Mouse (Mus musculus): ENCODE measurements around the gene Pfdn4.
"Not testable (repeated sequence)": the region's sequence is repeated elsewhere in the genome, so short reads cannot be mapped to it uniquely, and the experiment has no call there.

The Pfdn4 gene

DNA sequence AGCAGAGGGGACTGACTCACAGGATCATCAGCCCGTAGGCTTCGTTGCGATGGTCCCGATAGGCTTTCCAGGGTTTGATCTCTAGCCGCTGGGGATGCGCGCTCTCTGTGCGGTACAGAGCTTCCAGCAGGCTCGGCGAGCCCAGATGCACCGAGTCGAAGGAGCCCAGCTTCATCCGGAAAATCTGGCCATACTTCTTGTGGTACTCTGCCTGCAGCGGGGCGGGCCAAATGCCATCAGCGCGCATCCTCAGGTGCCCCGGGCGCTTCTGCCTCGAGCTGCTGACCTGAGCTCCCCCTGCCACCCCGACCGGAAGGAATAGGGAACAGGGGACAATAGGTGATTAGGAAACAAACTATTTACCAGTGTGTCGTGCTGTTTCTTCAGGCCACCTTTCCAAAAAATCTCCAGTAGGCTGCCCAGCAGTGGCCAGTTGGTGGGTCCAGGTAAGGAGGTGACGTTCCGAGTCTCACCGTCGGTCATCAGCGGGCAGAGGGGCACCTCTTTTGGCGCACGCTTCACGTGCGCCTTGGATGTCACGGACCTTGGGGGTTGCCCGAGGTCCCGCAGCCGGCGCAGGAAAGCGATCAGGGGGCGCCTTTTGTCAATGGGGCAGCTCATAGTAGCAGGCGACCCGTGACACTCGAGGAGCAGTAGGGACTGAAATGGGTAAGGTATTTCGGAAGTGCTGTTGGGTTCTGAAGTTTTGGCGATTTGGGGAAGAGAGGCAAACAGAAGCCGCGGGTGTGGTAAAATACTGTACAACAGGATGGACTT lies at the start of gene Pfdn4:
TSS of gene Pfdn4 (plus strand) at position 275 of the 777 bp plus-strand sequence.
- in situ Hi-C loops (cut with MboI, MseI): no loop called here

DNA sequence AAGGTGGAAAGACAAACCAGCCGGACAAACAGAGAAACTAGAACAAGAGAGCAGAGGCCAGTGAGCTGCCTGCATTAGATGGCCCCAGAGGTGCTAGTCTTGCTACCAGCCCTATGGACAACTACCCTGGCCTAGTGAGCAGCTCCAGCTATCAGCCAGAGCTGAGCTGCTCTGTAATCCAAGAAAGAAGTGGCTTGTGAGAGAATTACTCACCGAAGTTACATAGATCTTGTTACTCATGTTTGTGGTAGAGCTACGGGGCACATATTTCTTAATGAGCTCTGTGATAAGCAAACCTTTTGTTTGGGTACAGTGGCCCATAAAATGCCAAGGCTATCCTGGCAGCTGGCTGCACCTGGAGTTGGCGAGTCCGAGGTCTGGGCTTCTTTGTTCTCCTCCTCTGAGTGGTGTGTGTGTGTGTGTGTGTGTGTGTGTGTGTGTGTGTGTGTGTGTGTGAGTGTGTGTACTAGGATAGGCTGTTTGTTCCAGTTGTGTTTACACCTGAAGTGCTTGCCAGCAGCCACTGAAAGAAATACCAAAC lies 49.3 kb upstream of the Pfdn4 start:
- in situ Hi-C loops (cut with MboI, MseI): no loop called here

DNA sequence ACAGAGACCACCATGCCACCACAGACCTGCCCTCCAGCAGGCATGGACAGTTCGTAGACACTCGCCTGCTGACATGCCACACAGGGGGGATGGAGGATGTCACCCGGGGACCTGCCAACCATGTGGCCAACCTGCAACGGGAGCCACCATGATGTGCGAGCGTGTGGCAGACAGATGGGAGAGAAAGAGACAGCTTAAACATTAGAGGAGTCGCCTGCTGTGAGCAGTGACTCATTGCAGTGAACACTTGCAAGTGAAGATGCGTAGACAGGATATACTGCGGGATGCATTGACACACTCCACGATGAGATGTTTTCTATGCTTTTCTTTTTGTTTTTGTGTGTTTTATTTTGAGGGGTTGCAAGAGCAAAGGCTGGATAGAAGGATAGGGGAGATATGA lies 48.6 kb upstream of the Pfdn4 start:
- in situ Hi-C loops (cut with MboI, MseI): no loop called here

DNA sequence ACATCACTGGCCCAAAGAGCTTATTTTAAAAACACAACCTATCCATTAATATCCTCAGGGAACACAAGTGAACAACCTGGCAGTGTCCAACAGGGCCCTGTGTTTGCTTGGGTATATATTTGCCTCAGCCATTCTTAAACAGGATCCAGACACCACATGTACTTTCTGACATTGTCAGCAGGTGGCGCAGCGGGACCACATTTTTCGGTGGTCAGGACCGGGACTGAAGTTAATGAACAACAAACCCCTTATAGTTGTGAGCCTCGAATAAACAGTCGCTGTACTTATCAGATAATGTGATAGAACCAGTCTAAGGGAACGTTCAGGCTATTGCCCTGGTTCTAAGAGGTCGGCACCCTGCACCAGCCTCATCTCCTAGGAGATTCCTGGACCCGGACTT lies 45.3 kb upstream of the Pfdn4 start:
- in situ Hi-C loops (cut with MboI, MseI): no loop called here

DNA sequence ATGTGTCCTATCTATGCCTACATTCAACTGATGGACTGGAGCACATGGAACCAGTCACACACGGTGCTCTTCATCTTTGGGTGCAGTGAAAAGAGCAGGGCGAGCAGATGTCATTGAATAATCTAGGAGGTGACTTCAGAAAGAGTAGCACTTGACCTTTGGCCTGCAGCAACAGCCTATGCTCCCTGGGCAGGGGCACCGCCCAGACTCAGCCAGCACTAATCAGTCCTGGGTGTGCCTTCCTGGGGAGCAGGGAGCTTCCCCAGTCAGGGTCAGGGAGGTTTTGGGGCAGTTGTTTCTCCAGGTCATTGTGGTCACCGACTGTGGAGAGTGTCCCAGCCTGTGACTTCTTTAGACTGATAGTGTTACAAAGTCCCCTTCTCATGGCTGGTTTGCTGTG lies 42.4 kb upstream of the Pfdn4 start:
- in situ Hi-C loops (cut with MboI, MseI): not testable (repeated sequence)

DNA sequence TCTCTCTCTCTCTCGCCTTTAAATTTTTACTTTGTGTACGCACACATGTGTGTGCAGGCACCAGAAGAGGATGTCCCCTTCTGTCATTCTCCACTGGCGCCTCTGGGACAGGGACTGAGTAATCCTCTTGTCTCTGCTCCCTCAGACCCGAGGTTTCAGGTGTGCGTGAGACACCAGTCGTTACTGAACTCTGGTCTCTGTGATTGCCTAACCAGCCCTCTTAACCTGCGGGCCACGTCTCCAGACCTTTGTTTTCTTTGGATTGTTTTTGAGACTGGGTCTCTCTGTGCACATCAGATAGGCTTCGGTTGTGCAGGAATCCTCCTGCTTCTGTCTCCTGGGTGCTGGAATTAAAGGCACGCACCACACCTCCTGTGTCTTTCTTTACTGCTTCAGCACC lies 37.0 kb upstream of the Pfdn4 start:
- in situ Hi-C loops (cut with MboI, MseI): no loop called here

DNA sequence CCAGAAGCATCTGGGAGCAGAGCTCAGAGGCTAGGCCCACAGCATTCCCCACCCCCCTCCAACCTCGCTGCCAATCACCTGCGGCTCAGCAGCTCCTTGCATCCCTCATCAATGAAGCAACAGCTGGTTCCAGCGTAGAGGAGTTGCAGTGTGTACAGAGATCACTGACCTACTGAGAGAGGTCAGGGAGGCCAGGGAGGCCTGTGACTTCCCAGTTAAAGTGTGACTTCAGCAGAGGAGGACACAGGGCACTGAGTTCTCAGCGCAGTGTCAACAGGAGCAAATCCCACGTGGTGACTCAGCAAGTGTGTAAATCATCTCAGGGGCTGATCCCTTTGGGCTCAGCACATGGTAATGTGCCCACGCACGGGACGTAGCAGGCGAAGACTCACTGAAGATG lies 36.4 kb upstream of the Pfdn4 start:
- in situ Hi-C loops (cut with MboI, MseI): no loop called here

DNA sequence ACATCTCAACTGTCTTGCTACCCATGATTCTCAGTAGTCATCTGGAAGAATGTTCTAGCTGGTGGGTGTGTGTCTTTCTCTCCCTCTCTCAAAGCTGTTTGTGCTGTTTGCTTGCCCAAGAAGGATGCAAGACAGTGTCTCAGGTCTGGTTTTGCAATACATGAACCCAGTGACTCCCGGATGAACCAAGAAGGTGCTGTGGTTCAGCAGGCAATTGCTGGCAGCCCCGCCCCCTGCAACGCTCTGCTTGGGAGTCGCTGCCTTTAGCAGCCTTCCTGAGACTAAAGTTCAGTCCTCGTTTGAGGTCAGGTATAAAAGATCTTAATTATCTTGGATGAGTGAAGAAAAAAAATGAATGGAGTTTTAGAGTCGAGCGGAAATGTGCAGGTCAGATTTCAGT lies 34.6 kb upstream of the Pfdn4 start:
- in situ Hi-C loops (cut with MboI, MseI): no loop called here

DNA sequence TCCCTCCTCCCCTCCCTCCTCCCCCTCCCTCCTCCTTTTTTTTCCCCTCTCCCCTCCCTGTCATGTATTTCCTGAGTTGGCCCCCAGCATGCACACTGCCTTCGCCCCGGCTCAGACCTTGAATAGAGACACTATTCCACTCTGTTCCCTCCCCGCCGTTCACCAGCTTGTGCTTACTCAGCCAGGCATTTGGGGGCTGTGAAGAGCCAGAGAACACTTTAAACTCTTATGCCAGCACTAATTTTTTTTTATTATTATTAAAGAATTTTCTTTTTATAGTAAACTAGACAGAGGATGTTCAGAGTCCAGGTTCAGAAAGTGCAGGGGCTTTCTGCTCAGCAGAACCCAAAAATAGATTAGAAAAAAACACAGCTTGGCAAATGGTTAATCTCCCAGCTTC lies 31.4 kb upstream of the Pfdn4 start:
- in situ Hi-C loops (cut with MboI, MseI): no loop called here

DNA sequence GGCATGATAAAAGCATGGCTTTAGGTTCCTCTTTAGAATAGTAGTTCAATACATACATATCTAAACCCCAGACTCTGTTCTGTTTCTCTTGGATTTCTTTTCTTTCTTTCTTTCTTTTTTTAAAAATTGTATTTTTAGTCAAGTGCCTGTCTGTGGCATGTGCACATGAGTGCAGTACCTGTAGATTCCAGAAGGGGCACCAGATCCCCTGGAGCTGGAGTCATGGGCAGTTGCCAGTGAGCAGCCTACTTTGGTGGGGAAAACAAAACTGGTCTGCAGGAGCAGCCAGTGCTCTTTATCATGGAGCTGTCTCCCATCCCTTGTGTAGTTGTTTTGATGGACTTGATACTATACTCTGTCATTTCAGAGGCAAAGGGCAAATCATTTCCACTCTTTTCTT lies 28.2 kb upstream of the Pfdn4 start:
- in situ Hi-C loops (cut with MboI, MseI): no loop called here

DNA sequence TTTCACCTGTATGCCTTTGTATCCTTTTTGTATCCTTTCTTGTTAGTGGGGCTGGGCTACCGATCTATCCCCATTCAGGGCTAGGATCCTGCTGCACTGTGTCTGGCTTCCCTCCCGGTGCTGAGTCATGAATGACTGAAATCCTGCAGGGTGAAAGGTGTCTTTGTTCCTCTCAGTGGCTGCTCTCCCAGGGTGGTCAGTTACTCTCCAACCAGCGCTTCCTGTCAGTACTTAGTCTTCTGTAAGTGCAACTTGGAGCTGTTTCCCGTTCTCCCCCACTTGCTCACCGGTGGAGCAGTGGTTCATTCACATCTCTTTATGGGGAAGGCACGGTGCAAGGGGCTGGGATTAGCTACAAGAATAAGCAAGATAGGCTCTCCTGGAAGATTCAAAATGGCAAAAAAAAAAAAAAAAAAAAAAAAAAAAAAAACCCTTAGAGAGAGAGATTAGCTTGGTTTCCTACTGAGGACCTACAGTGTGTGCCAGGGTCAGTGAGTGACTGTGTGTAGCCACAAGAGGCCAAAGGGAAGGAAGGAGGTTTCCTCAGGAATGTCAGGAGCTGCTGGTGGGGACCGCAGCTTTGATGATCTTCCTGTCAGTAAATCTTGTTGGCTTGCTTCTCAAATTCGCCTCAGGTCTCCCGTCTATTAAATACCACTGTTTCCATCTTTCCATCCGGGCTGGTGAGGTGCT lies 26.5 kb upstream of the Pfdn4 start:
- in situ Hi-C loops (cut with MboI, MseI): no loop called here

GRCm38 (mm10) chr2:170470591-170470990 lies 25.6 kb upstream of the Pfdn4 start:
- in situ Hi-C loops (cut with MboI, MseI): no loop called here

DNA sequence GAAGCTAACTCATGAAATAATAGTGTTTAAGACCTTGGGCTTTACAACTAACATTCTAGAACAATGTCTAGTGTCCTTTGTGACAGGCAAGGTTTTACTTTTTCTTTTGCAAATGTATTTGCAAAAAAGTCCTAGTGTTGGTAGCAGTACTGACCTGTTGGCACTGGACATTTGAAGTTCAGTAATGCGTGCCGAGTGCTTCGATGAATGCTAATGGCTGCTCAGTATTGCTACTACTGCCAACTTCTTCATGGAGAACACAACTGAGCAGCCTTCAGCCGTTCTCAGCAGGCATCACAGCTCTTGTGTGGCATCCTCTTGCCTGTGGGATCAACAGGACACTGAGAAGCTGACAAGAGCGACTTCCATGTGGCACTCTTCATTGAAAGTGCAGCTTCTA lies 22.1 kb upstream of the Pfdn4 start:
- in situ Hi-C loops (cut with MboI, MseI): no loop called here

- in situ Hi-C loops (cut with MboI, MseI): no loop called here
Measured at GRCm38 (mm10) chr2:170475164-170475563, 21.1 kb upstream of the Pfdn4 start.

GRCm38 (mm10) chr2:170476215-170476614 lies 20.0 kb upstream of the Pfdn4 start:
- in situ Hi-C loops (cut with MboI, MseI): no loop called here

- in situ Hi-C loops (cut with MboI, MseI): no loop called here
Measured at GRCm38 (mm10) chr2:170476643-170477042, 19.6 kb upstream of the Pfdn4 start.

- in situ Hi-C loops (cut with MboI, MseI): no loop called here
Measured at GRCm38 (mm10) chr2:170482019-170482540, 14.1 kb upstream of the Pfdn4 start.

- in situ Hi-C loops (cut with MboI, MseI): no loop called here
Measured at GRCm38 (mm10) chr2:170483914-170484313, 12.3 kb upstream of the Pfdn4 start.

DNA sequence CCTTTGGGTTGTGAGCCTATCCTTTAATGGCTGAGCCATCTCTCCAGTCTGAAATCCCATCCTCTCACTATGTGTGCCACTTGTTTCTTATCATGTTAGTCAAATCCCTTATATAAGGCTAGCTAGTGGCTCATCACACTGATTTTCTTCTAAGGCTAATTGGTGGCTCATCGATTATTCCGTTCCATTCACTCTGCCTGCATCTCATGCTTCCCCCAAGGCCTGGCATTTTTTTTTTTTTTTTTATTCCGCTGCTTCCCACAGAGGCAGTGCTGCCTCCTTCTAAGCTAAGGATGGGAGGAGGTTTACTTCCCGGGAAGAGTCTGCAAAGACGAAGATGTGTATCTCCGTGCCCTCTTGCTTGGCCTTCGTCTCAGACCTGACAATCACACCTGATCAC lies 9.0 kb upstream of the Pfdn4 start:
- in situ Hi-C loops (cut with MboI, MseI): no loop called here

GRCm38 (mm10) chr2:170487890-170488502 lies 8.2 kb upstream of the Pfdn4 start:
- in situ Hi-C loops (cut with MboI, MseI): no loop called here

DNA sequence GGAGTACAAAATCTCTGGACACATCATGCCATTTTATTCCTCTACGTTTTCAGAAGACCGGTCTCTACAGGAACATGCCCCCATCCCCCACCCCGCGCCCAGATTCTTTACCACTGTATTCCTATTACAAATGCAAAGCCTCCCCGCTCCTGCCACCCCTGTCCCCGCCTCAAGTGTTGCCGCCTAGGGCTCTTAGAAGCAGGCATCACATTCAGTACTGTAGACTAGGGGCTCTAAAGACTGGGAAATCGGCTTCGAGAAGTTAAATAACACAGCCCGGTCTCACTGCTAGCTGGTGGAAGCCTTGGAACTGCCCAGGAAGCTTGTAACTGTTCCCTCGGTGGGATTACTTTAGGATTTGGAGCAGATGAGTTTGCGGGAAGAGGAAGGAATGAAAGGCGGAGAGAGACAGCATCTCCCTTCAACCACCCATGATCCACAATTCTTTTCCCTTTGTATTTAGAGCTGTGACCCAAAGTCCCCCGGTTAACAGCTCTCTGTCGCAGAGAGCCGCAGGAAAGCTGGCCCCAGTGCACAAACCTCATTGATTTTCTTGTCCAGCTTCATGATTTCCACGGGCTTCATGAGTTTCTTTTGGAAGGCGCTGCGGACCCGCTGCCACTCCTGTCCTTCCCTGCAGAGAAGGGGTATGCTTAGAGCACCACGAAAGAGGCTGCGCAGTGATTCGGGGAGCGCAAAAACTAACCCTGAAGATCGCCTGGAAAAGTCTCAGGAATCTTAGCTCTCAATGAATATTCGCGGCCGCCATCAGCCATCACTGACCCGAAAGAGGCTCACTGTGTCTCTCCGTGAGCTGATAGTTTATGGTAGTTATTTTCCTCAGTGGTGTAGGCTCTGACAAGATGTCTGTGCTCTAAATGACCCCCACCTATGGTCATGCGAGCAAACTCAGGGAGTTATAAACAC lies 1.2 kb upstream of the Pfdn4 start:
- in situ Hi-C loops (cut with MboI, MseI): no loop called here
